8 mouse cellular contexts compared by ENCODE assay signal in the genomic region with DNA sequence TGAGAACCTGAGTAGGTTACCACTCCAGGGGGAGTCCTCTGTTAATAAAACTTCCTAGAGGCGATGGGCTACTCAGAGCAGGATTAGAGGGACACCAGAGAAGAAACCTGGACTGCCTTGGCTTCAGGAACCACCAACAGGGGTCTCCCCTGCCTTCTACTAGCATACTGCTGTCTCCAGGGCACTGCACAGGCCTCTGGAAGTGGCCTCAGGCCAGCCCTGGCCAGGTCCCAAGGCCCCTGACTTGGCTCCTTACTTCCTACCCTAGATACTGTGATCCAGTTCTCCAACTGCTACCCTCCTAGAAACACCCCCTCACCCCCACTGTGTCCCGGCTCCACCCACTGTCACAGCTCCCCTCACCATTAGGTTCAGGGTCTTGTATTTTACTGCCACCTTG. TPM values are rescaled to one million over a fixed set of nuclear protein-coding genes. Genes with fewer than 3 reads are reported as not detected.
DNase-seq lines count a peak whose midpoint lies in the region; ATAC-seq lines count a peak whose summit lies in the region.

No protein-coding gene starts in this region.

- H3K27ac ChIP-seq in heart, embryonic 14.5 days (replicated peaks in 1 of 2; ENCODE audit: control insufficient read depth in 1 of 2, insufficient read depth in 1 of 2, low read depth in 2 of 2, low read length in 2 of 2), result peak overlapping the region; percentile 50 to 71
- H3K27ac ChIP-seq in forebrain, embryonic 12.5 days, result no peak overlapping the region
- no peak overlapping the region for H3K27ac ChIP-seq in forebrain, embryonic 16.5 days (ENCODE audit: low read length)

- no peak overlapping the region for H3K9ac ChIP-seq in heart, embryonic 14.5 days (ENCODE audit: low read length)
- no peak overlapping the region for H3K9ac ChIP-seq in forebrain, embryonic 12.5 days
- no peak overlapping the region for H3K9ac ChIP-seq in forebrain, embryonic 16.5 days (replicated peaks; ENCODE audit: low read depth, low read length)

- H3K4me1 ChIP-seq in heart, embryonic 14.5 days (ENCODE audit: control insufficient read depth in 2 of 2, insufficient read depth in 2 of 2, low read length in 2 of 2), result peaks cover 30 to 41% of the 10 kb centered on the region in 2 experiments
- peaks cover 13% of the 10 kb centered on the region for H3K4me1 ChIP-seq in forebrain, embryonic 12.5 days
- H3K4me1 ChIP-seq in forebrain, embryonic 16.5 days (replicated peaks; ENCODE audit: control insufficient read depth, insufficient read depth, low read length), result peaks cover 2% of the 10 kb centered on the region

- no peaks in the 10 kb centered on the region for H3K9me3 ChIP-seq in heart, embryonic 14.5 days (ENCODE audit: control insufficient read depth, low read length)
- H3K9me3 ChIP-seq in forebrain, embryonic 12.5 days, result no peaks in the 10 kb centered on the region
- H3K9me3 ChIP-seq in forebrain, embryonic 16.5 days (ENCODE audit: control insufficient read depth, low read length), result no peaks in the 10 kb centered on the region

- peak; percentile 32 to 46 for DNase-seq in cerebellum, adult 18-20 months
- no peak for DNase-seq in cerebellum, adult 11-12 months
- DNase-seq in left cerebral cortex, postnatal 4 days, result peak; percentile 70
- DNase-seq in left cerebral cortex, postnatal 25 days (ENCODE audit: low spot score in 2 of 2), result no peak
- peak; percentile 78 for DNase-seq in lung, postnatal 10 days

- intact Hi-C loops in left cerebral cortex, postnatal 4 days (cut with DNase I), result no loop called here
- intact Hi-C loops in left cerebral cortex, postnatal 25 days (cut with DNase I), result no loop called here

- ATAC-seq in heart, embryonic 14.5 days (ENCODE audit: insufficient number of reproducible peaks, insufficient read depth, low FRiP score, low read depth), result peak; percentile 75
- no peak for ATAC-seq in forebrain, embryonic 12.5 days (ENCODE audit: low FRiP score)
- ATAC-seq in forebrain, embryonic 16.5 days, result no peak

- H3K36me3 ChIP-seq in heart, embryonic 14.5 days (ENCODE audit: control insufficient read depth, insufficient read depth, low read length), result peaks cover 81% of the 10 kb centered on the region
- peaks cover 99% of the 10 kb centered on the region for H3K36me3 ChIP-seq in forebrain, embryonic 12.5 days (replicated peaks)
- H3K36me3 ChIP-seq in forebrain, embryonic 16.5 days (ENCODE audit: control insufficient read depth, insufficient read depth), result peaks cover 33% of the 10 kb centered on the region

- no peak overlapping the region for H3K4me3 ChIP-seq in heart, embryonic 14.5 days (ENCODE audit: control insufficient read depth in 1 of 2, insufficient read depth in 1 of 2, low read depth in 1 of 2, low read length in 2 of 2)
- H3K4me3 ChIP-seq in forebrain, embryonic 12.5 days (replicated peaks), result no peak overlapping the region
- H3K4me3 ChIP-seq in forebrain, embryonic 16.5 days (replicated peaks; ENCODE audit: low read length), result no peak overlapping the region

- H3K4me2 ChIP-seq in heart, embryonic 14.5 days (ENCODE audit: low read length), result 0 out of 2 replicates have a peak overlapping the region, but pooled peaks have one; percentile 6
- H3K4me2 ChIP-seq in forebrain, embryonic 12.5 days, result no peak overlapping the region
- no peak overlapping the region for H3K4me2 ChIP-seq in forebrain, embryonic 16.5 days (ENCODE audit: low read length)

- WGBS in heart, embryonic 14.5 days, result 63% methylated on average over 2 of the region's 2 CpGs
- 73% methylated on average over 2 of the region's 2 CpGs for WGBS in forebrain, embryonic 12.5 days
- 87% methylated on average over 2 of the region's 2 CpGs for WGBS in forebrain, embryonic 16.5 days

- no peaks in the 10 kb centered on the region for H3K27me3 ChIP-seq in heart, embryonic 14.5 days (ENCODE audit: control insufficient read depth, insufficient read depth, low read length)
- no peaks in the 10 kb centered on the region for H3K27me3 ChIP-seq in forebrain, embryonic 12.5 days
- H3K27me3 ChIP-seq in forebrain, embryonic 16.5 days (replicated peaks; ENCODE audit: control insufficient read depth, insufficient read depth, low read length), result no peaks in the 10 kb centered on the region

RNA-seq across cellular contexts. Expression of a gene that starts 23.0 kb away (rescaled TPM):
- total RNA-seq in left cerebral cortex, postnatal 4 days (2021), result 100 to 1,000 TPM; 188 to 193 TPM
- total RNA-seq in left cerebral cortex, postnatal 25 days (2021), result 10 to 100 TPM; 59.4 to 74.6 TPM
- polyA plus RNA-seq in heart, embryonic 14.5 days (2014; fragmentation: Nextera tagmentation; extraction: Ambion mirVana), result 9.7 and 11.1 TPM in 2 replicates
- 52.3 and 56.8 TPM in 2 replicates for polyA plus RNA-seq in forebrain, embryonic 12.5 days (2016; fragmentation: Nextera tagmentation; extraction: Ambion mirVana)
- 44.1 and 47.8 TPM in 2 replicates for polyA plus RNA-seq in forebrain, embryonic 16.5 days (2015; fragmentation: Nextera tagmentation; extraction: Ambion mirVana)

Comparison
In these comparisons a context has a peak if more than half of its experiments do, and no peak if none do; other contexts are left out.
1. DNase-seq: peak in cerebellum, adult 18-20 months (2 of 2), left cerebral cortex, postnatal 4 days (single experiment) and lung, postnatal 10 days (single experiment); none in cerebellum, adult 11-12 months (single experiment) and left cerebral cortex, postnatal 25 days (0 of 2).
2. H3K27ac ChIP-seq: peak in heart, embryonic 14.5 days (2 of 2); none in forebrain, embryonic 12.5 days (single experiment) and forebrain, embryonic 16.5 days (single experiment).